Mouse (Mus musculus): ENCODE measurements around the gene Rad51b. TPM values are rescaled to one million over a fixed set of nuclear protein-coding genes. Genes with fewer than 3 reads are reported as not detected.

Gene Rad51b
- polyA plus RNA-seq, 1 experiment from 2014 or later: 7.8 TPM

DNA sequence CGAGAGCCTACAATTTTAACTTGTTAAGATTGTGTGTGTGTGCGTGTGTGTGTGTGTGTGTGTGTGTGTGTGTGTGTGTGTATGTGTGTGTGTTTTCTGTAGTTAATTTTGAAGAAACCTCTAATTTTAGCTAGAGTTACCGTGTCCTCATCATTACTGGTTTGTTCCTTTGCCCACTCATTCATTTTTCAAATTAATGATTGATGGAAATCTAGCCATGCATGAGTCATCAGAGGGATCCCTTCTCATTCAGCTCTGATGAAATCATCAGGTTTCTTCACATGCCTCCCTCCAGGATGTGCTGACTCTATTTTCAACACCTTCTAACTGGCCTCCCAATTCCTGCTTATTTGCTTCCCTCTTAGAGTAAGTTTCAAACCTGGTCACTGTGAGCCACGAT lies 263.8 kb downstream of the Rad51b start:
- H3K9ac ChIP-seq (ENCODE audit: low read length): no peak overlapping the region
- no peaks in the 10 kb centered on the region for H3K36me3 ChIP-seq (ENCODE audit: control insufficient read depth, insufficient read depth, low read length)
- no peak overlapping the region for H3K27ac ChIP-seq (ENCODE audit: low read length)
- 83% methylated on average over 4 of the region's 4 CpGs for WGBS
- H3K4me3 ChIP-seq (replicated peaks; ENCODE audit: low read length): no peak overlapping the region
- H3K4me1 ChIP-seq (ENCODE audit: control insufficient read depth, insufficient read depth, low read length): peaks cover 13% of the 10 kb centered on the region
- no peaks in the 10 kb centered on the region for H3K27me3 ChIP-seq (ENCODE audit: control insufficient read depth, insufficient read depth, low read length)
- ATAC-seq (ENCODE audit: insufficient read depth, low FRiP score): no peak
- H3K4me2 ChIP-seq (ENCODE audit: low read depth, low read length): no peak overlapping the region
- H3K9me3 ChIP-seq (replicated peaks; ENCODE audit: control insufficient read depth, low read length): no peaks in the 10 kb centered on the region

DNA sequence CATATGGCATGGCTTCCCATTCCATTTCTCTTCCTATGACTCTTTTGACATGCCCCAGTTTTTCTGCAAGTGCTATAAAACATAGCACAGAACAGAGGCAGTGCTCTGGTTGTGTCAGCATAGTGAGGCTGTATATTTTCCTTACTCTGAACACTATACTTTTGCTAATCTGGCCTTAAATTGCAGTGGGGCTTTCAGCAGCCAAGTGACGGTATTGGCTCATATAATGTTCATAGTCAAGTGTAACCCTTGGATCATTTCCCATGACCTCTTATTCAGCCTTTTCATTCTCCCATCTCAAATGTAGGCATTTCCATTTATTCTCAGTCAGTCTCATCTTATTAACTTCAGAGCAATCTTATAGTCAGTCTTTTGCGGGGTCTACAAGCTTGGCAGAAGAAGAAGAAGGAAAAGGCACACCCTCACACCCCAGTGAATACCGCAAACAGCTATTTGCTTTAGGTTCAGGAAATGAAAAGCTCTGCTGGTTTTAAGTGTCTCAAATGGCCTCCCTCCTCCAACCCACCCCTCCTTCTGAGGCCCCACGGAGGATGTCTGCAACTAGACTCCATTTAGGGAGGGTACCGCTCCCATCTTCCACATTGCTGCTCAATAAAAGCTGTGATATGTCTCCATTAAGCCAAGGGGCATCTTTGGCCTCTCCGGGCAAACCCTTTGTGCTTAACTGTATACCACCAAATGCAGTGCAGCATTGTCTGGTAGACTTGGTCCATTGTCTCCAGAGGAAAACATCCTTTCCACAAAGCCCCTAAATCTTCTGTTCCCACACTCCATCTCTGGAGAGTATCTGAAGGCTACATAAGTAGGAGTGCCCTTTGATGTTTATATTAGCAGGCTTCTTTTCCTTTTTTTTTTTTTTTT lies 277.3 kb downstream of the Rad51b start:
- H3K4me3 ChIP-seq (replicated peaks; ENCODE audit: low read length): no peak overlapping the region
- H3K36me3 ChIP-seq (ENCODE audit: control insufficient read depth, insufficient read depth, low read length): no peaks in the 10 kb centered on the region
- no peak overlapping the region for H3K27ac ChIP-seq (ENCODE audit: low read length)
- no peak overlapping the region for H3K4me2 ChIP-seq (ENCODE audit: low read depth, low read length)
- 69% methylated on average over 6 of the region's 6 CpGs for WGBS
- no peak overlapping the region for H3K9ac ChIP-seq (ENCODE audit: low read length)
- no peaks in the 10 kb centered on the region for H3K4me1 ChIP-seq (ENCODE audit: control insufficient read depth, insufficient read depth, low read length)
- peaks cover 2% of the 10 kb centered on the region; the same call in 1 of the 2 replicates for H3K9me3 ChIP-seq (replicated peaks; ENCODE audit: control insufficient read depth, low read length)
- no peaks in the 10 kb centered on the region for H3K27me3 ChIP-seq (ENCODE audit: control insufficient read depth, insufficient read depth, low read length)
- no peak for ATAC-seq (ENCODE audit: insufficient read depth, low FRiP score)

DNA sequence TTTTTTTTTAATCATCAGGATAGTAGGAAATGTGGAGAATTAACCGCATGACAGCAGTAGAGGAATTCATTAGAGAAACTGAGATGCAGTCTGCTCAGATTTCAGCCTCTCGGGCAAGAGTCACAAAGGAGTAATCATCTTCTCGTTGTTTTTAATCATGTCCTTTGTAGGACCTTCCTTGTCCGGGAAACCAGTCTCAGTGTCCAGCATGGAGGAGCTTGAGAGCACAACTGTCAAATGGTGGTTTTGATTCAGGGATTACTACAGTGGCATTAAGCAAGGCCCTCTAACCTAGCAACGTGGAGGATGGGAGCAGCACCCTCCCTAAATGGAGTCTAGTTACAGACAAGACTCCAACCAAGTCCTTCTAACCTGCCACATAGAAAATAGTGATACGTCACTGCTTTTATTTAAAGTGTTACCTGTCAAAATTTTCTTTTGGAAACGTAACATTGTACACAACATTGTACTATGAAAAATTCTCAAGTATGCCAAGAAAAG lies 278.0 kb downstream of the Rad51b start:
- Histone ChIP-seq H3K9ac (ENCODE audit: low read length) (no peak overlapping the region), H3K4me3 (replicated peaks; ENCODE audit: low read length) (no peak overlapping the region), H3K4me1 (ENCODE audit: control insufficient read depth, insufficient read depth, low read length) (no peaks in the 10 kb centered on the region), H3K9me3 (replicated peaks; ENCODE audit: control insufficient read depth, low read length) (peaks cover 1% of the 10 kb centered on the region; the same call in 1 of the 2 replicates), H3K27ac (ENCODE audit: low read length) (no peak overlapping the region), H3K36me3 (ENCODE audit: control insufficient read depth, insufficient read depth, low read length) (no peaks in the 10 kb centered on the region), H3K4me2 (ENCODE audit: low read depth, low read length) (no peak overlapping the region), H3K27me3 (ENCODE audit: control insufficient read depth, insufficient read depth, low read length) (no peaks in the 10 kb centered on the region)
- ATAC-seq (ENCODE audit: insufficient read depth, low FRiP score): no peak
- 80% methylated on average over 7 of the region's 7 CpGs for WGBS

DNA sequence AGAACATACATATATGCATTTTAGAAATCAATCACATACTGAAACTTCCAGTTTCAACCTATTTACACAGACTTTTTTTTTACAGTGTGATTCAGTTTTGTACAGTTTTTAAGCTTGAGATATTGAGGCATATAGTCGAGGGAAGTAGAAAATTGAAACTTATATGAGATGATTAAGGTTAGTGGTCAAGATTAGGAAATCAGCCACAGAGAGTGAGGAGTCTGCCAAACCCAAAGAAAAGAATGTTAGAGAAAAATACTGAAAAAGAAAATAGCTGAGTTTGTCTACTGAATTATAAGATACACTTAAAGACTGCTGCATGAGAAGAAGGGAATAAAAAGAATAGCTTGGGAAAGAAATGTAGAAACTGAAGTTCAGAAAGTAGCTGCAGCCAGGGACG lies 280.4 kb downstream of the Rad51b start:
- WGBS: 92% methylated on average over 2 of the region's 2 CpGs
- Histone ChIP-seq H3K4me1 (ENCODE audit: control insufficient read depth, insufficient read depth, low read length) (no peaks in the 10 kb centered on the region), H3K9ac (ENCODE audit: low read length) (no peak overlapping the region), H3K27me3 (ENCODE audit: control insufficient read depth, insufficient read depth, low read length) (no peaks in the 10 kb centered on the region), H3K4me2 (ENCODE audit: low read depth, low read length) (no peak overlapping the region), H3K27ac (ENCODE audit: low read length) (no peak overlapping the region), H3K9me3 (replicated peaks; ENCODE audit: control insufficient read depth, low read length) (no peaks in the 10 kb centered on the region), H3K36me3 (ENCODE audit: control insufficient read depth, insufficient read depth, low read length) (no peaks in the 10 kb centered on the region), H3K4me3 (replicated peaks; ENCODE audit: low read length) (no peak overlapping the region)
- ATAC-seq (ENCODE audit: insufficient read depth, low FRiP score): no peak

DNA sequence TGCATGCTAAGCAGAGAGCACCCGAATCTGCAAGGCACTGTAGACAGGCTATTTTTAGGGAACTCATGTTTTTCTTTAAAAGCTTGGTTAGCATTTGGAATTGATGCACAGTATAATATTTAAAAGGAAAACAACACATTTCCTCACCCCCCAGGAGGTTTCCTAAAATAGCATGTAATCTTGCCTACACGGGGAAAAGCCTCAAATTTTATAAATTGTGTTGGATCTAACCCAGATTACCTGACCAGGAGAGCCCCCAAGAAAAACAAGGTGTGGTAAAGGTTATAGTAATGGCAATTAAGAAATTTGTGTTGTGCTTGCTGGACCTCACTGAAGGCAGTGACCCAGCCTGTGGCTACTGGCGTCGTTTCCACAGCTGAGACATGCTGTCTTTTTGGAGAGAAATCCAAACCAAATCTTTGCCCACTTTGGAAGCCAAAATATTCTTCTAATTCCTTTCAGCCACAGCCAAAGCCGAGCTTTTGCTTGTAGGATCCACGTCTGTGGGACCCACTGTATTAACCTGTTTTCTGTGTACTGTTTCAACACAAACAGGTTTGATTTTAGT lies 282.0 kb downstream of the Rad51b start:
- no peak for ATAC-seq (ENCODE audit: insufficient read depth, low FRiP score)

DNA sequence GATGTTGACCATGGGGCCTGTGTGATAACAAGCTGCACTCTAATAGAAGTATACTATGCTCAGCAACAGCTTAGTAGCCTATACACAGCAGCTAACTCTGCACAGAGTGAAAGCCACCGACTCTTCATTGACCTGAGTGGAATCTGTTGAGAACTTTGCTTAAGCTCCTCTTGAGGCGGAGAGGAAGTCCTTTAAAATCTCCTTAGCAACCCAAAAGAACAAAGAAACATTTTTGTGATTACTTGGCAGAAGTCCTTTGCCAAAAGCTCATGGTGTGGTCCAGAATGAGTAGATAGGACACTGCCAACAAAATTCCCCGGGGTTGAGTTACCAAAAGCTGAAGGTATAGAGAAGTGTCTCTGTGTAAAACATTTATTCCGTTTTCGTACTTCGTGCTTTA lies 282.8 kb downstream of the Rad51b start:
- Histone ChIP-seq H3K4me2 (ENCODE audit: low read depth, low read length) (no peak overlapping the region), H3K27ac (ENCODE audit: low read length) (no peak overlapping the region)

More for the DNA sequence above, 282.0 kb downstream of the Rad51b start:
- Histone ChIP-seq H3K27ac (ENCODE audit: low read length) (no peak overlapping the region), H3K4me1 (ENCODE audit: control insufficient read depth, insufficient read depth, low read length) (no peaks in the 10 kb centered on the region), H3K9me3 (replicated peaks; ENCODE audit: control insufficient read depth, low read length) (no peaks in the 10 kb centered on the region), H3K36me3 (ENCODE audit: control insufficient read depth, insufficient read depth, low read length) (no peaks in the 10 kb centered on the region), H3K27me3 (ENCODE audit: control insufficient read depth, insufficient read depth, low read length) (no peaks in the 10 kb centered on the region), H3K4me2 (ENCODE audit: low read depth, low read length) (no peak overlapping the region), H3K9ac (ENCODE audit: low read length) (no peak overlapping the region), H3K4me3 (replicated peaks; ENCODE audit: low read length) (no peak overlapping the region)
- 78% methylated on average over 6 of the region's 6 CpGs for WGBS

DNA sequence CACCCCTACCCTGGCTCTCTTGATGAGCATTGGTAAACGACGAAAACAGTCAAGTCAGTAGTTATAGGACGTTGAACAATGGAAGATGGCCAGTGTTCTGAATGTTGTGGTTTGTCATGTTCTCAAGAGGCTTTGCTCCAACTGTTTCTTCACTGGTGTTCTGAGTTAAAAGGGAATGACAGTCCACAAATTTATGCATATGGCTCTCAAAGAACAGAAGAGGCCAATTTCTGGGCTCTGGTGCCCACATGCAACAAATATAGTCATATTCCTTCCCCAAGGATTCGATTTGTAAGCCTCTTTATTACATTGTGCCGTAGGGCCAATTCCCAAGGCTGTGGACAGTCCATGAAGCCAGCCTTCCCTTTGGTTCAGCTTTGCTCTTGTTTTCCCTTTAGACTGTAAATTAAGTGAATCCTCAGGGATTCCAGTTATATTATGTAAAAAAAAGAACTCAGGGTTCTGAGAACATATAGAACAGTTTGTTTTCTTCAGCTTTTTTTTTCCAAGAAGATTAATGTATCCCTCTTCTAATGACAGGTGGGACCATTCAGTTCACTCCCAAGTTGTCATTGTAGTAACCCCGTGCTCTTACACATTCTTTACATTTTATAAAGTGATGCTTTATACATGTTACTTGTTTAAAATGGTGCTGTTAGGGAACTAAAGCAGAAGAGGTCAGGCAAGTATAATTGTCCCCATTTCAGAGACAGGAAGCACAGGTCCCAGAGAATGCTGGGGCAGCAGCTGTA lies 287.6 kb downstream of the Rad51b start:
- H3K27me3 ChIP-seq (ENCODE audit: control insufficient read depth, insufficient read depth, low read length): no peaks in the 10 kb centered on the region
- no peak overlapping the region for H3K27ac ChIP-seq (ENCODE audit: low read length)
- 82% methylated on average over 6 of the region's 6 CpGs for WGBS
- no peaks in the 10 kb centered on the region for H3K4me1 ChIP-seq (ENCODE audit: control insufficient read depth, insufficient read depth, low read length)
- no peaks in the 10 kb centered on the region for H3K9me3 ChIP-seq (replicated peaks; ENCODE audit: control insufficient read depth, low read length)
- H3K4me3 ChIP-seq (replicated peaks; ENCODE audit: low read length): no peak overlapping the region
- no peak overlapping the region for H3K9ac ChIP-seq (ENCODE audit: low read length)
- H3K4me2 ChIP-seq (ENCODE audit: low read depth, low read length): no peak overlapping the region
- ATAC-seq (ENCODE audit: insufficient read depth, low FRiP score): no peak
- no peaks in the 10 kb centered on the region for H3K36me3 ChIP-seq (ENCODE audit: control insufficient read depth, insufficient read depth, low read length)

More for the DNA sequence above, 282.8 kb downstream of the Rad51b start:
- Histone ChIP-seq H3K27me3 (ENCODE audit: control insufficient read depth, insufficient read depth, low read length) (no peaks in the 10 kb centered on the region), H3K4me1 (ENCODE audit: control insufficient read depth, insufficient read depth, low read length) (no peaks in the 10 kb centered on the region), H3K36me3 (ENCODE audit: control insufficient read depth, insufficient read depth, low read length) (no peaks in the 10 kb centered on the region), H3K4me3 (replicated peaks; ENCODE audit: low read length) (no peak overlapping the region), H3K9me3 (replicated peaks; ENCODE audit: control insufficient read depth, low read length) (no peaks in the 10 kb centered on the region), H3K9ac (ENCODE audit: low read length) (no peak overlapping the region)
- WGBS: 84% methylated on average over 6 of the region's 6 CpGs
- no peak for ATAC-seq (ENCODE audit: insufficient read depth, low FRiP score)

DNA sequence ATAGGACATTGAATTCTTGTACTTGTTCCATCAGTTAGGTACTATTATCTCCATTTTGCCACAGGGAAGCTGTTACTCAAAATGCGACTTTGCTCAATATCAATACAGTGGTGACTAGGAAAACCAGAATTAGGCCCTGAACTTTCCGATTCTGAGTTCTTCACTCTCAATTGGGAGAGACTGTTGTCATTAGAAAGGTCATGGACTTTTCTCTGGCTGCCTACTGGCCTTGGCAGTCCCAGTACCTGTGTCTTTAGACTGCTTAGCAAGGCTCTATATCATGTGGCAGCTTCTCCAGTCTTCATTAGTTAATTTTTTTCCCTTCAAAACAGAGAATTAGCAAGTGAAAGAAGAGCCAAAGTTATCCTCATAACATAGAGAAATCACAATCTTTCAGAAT lies 288.3 kb downstream of the Rad51b start:
- no peak overlapping the region for H3K4me2 ChIP-seq (ENCODE audit: low read depth, low read length)
- H3K9ac ChIP-seq (ENCODE audit: low read length): no peak overlapping the region
- ATAC-seq (ENCODE audit: insufficient read depth, low FRiP score): no peak
- WGBS: 90% methylated on average over 2 of the region's 2 CpGs
- H3K9me3 ChIP-seq (replicated peaks; ENCODE audit: control insufficient read depth, low read length): no peaks in the 10 kb centered on the region
- H3K27me3 ChIP-seq (ENCODE audit: control insufficient read depth, insufficient read depth, low read length): no peaks in the 10 kb centered on the region
- H3K4me1 ChIP-seq (ENCODE audit: control insufficient read depth, insufficient read depth, low read length): no peaks in the 10 kb centered on the region
- H3K4me3 ChIP-seq (replicated peaks; ENCODE audit: low read length): no peak overlapping the region
- H3K27ac ChIP-seq (ENCODE audit: low read length): no peak overlapping the region
- no peaks in the 10 kb centered on the region for H3K36me3 ChIP-seq (ENCODE audit: control insufficient read depth, insufficient read depth, low read length)

DNA sequence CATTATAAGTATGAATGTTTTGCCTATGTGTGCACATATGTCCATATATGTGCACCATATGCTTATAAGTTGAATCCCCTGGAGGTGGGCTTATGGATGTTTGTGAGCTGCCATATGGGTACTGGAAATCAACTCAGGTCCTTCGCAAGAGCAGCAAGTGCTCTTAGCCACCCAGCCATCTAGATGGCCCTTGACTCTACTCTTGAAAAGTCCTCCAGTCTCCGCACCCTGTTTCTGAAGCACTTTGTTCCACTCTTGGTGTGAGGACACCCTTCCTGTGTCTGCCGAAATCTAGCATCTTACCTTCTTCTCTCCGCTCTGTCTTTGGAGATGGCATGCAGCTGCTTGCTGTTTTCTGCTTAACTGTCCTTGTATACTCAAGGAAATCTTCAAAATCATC lies 291.7 kb downstream of the Rad51b start:
- no peak for ATAC-seq (ENCODE audit: insufficient read depth, low FRiP score)
- Histone ChIP-seq H3K9me3 (replicated peaks; ENCODE audit: control insufficient read depth, low read length) (no peaks in the 10 kb centered on the region), H3K36me3 (ENCODE audit: control insufficient read depth, insufficient read depth, low read length) (no peaks in the 10 kb centered on the region), H3K4me3 (replicated peaks; ENCODE audit: low read length) (no peak overlapping the region), H3K4me1 (ENCODE audit: control insufficient read depth, insufficient read depth, low read length) (no peaks in the 10 kb centered on the region), H3K27me3 (ENCODE audit: control insufficient read depth, insufficient read depth, low read length) (no peaks in the 10 kb centered on the region), H3K9ac (ENCODE audit: low read length) (no peak overlapping the region), H3K4me2 (ENCODE audit: low read depth, low read length) (no peak overlapping the region), H3K27ac (ENCODE audit: low read length) (no peak overlapping the region)
- 92% methylated on average over 4 of the region's 4 CpGs for WGBS
